Mouse (Mus musculus): ENCODE data around the gene 4930402F06Rik.

Gene 4930402F06Rik

DNA sequence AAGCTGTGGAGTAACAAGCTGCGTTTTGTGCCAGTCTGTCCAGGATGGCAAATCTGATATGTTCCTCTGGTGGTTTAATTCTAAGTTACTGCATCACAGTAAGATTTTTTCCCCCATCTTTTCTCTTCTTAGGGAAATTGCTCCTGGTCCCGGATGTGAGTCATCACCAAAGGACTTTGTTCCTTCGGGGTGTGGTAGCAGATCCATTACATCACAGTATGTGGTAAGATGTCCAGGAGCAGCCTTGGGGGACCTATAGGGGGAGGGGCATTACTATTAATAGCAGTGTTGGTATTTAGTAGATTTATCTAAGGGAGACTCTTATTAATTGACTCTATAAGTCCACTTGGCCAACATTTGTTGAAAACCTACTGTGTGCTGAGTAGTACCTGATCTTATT lies 54.4 kb downstream of the 4930402F06Rik start:
- DNase-seq (ENCODE audit: low read depth, low spot score), result no peak

DNA sequence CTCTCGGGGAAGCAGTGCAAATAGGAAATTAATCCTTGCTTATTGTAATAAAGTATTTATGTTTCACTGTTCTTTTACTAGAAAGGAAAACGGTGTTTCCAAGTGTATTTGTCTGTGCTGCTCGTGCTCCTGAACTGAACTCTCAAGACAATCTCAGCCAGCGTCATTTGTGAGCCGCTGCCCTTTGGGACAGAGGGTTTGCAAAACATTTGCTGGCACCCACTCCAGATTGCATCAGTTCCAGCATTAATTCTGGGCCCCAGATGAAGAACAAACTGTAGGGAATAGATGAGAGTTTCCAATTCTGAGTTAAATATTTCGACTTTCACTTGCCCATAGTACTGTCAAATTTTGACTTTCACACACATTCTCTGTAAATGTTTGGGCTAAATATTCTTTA lies 58.3 kb downstream of the 4930402F06Rik start:
- DNase-seq (ENCODE audit: low read depth, low spot score), result no peak

DNA sequence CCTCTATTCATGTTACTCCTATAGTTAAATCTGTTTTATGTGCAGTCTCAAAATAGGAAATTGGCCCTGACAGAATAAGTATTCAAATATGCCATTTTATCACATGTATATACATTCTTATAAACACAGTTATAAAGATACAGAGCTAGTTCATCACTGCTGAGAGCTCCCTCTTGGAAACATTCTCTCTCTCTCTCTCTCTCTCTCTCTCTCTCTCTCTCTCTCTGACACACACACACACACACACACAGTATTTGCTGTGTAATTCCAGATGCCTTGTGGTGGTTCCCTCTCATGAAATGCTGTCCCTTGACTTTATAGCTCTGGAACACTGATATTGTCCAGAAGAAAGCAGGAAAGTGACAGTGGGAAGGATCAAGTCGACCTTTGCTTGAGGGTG lies 58.9 kb downstream of the 4930402F06Rik start:
- no peak for DNase-seq (ENCODE audit: low read depth, low spot score)

DNA sequence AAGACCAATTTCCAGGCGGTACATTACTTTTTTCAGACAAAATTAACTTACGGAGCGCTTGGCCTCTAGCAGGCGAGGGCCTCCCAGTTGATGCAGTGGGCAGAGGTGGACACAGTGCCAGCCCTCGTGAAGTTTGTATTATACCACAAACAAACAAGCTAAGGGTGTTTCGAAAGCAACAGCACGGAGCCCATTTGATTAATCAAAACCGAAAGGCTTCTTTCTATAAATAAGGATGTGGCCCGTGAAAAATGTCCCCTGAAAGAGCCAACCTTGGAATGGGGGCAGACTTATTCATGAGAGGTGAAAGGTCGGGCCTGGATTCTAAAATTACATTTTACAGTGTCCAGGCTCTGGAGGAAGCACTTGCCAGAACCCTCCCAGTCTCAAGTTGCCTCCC lies 59.6 kb downstream of the 4930402F06Rik start:
- DNase-seq (ENCODE audit: low read depth, low spot score), result no peak

DNA sequence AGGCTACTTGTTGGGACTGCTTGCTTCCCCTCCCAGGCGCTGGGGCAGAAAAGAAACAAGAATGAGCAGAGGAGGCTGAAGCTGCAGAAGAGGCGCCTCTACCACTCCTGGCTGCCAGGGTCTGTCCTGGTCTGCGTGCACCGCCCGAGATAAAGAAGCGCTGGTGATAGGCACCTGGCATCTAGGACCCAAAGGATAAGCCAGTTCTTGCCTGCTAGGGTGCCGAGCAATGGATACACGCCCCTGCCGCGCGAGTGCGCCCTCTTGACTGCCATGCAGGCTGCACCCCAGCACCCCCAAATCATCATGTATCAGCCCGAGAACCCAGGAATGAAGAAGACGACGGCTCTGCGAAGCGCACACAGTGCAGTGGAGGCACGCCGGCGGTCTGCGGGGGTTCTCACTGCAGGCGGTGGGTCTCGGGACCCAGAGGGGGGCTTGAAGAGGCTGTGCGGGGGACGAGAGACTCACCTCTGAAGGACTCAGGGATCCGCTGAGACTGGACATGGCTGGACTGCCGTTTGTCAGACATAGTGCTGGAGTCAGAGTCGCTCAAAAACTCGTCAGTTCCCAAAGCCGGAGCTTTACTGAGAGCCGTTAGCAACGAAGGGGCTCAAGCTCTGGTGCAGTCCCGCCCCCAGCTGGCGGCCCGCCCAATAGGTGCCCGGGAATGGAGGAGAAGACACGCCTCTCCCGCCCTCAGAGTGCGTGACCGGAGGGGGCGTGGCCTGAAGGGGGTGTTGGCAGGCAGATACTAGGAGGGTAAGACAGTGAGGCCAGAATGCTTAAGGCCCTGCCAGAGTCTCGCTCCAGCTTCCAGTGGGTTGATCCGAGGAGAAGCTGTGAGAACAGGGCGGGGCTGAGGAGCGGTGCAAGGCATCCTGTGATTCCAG lies 60.3 kb downstream of the 4930402F06Rik start, which contains the start of gene Stom:
Gene Stom (minus strand): TSS at position 589 of the 893 bp plus-strand sequence.
- DNase-seq (ENCODE audit: low read depth, low spot score), result peak; percentile 98

DNA sequence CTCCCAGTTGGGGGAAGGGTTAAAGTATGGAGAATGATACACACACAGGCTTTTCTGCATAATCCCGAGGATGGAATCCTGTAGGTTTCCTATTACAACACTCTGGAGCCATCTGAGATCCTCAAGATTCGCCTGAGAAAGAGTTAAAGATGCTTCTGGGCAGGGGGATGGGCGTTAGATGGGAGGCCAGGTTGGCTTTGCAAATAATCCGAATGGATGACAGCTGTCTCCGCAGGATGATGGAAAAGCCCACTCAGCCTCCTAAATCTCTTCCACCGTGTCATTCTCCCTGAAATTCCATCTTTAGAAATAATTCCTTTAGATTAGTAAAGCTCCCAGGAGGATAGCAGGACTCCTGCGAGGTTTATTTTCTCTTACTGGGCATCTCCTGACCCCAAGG lies 61.4 kb downstream of the 4930402F06Rik start:
- no peak for DNase-seq (ENCODE audit: low read depth, low spot score)

DNA sequence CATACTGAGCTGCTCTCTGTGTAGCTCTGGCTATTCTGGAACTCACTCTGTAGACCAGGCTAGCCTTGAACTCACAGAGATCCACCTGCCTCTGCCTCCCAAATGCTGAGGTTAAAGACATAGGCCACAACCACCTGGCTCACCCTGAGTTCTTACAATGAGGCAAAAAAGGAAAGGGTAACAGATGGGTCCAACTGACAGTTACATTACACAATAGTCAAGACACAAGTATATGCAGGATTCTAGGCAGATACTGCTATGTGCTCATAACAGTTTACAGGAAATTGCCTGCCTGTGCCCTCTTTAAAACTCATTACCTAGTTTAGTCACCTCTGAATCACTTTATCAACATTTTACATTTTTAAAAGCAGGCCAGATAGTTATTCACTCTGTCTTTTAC lies 63.3 kb downstream of the 4930402F06Rik start:
- DNase-seq (ENCODE audit: low read depth, low spot score), result no peak

DNA sequence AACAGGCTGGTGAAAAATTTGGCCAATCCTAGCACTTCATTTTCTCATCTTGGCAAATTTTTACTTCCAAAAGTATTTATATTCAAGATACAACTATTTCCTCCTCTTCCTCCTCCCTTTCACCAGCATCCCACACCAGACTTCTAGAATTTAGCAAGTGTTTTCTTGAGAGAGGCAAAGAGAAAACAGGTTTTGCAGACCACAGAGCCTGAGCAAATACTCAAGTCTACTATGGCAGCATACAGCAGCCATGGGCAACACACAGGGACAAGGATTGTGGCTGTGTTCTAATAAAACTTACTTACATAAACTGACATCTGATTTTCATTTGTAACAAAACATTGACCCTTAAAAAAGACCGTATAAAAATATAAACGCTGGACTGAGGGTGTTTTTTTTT lies 65.8 kb downstream of the 4930402F06Rik start:
- DNase-seq (ENCODE audit: low read depth, low spot score), result no peak

DNA sequence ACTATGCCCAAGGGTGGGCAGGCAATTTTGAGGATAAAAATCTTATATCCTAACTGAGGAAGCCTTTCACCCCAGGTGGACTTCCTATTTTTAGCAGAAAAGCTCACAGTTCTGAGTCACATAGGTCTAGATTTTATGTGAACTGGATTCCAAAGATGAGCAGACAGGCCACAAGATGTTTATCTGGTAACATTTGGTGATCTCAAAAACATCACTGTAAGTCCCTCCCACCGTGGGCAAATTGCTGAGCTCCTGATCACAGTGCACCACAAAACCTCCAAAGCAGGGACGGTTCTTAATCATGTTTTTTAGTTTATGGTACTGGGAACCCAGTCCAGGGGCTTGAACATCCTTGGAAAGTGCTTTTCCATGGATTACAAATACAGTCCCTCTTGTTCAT lies 67.9 kb downstream of the 4930402F06Rik start:
- DNase-seq (ENCODE audit: low read depth, low spot score), result no peak

DNA sequence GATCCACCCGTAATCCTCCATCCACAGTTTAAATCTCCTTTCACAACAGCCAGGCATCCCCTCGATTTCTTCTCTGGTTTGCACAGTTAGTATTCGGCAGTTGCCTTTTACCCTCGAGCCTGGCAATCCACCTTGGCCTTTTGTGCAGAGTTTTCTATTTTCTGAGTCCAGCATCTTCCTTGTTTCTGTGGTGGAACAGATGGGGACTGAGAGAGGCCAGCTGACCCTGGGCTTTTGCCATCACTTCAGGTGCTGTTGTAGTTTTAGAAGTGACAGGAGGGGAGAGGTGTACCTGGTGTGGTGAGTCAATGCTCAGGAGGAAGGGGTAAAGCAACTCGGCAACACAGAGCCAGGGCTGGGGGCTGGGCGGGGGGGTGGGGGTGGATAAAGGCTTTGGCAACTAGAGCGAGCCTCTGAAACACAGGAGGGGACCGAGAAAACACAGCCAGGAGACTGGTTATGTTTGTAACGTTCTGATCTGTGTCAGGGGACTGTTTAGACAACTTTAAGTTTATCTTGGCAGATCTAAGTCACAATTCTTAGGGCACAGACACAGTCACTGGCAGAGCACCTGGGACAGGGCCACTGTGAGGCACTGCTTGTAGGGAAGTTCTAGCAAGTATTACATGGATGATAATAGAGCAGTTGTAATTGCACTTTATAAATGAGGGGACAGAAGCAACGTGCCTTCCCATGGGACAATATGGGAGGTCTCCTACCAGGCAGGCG lies 68.7 kb downstream of the 4930402F06Rik start:
- DNase-seq (ENCODE audit: low read depth, low spot score), result no peak

DNA sequence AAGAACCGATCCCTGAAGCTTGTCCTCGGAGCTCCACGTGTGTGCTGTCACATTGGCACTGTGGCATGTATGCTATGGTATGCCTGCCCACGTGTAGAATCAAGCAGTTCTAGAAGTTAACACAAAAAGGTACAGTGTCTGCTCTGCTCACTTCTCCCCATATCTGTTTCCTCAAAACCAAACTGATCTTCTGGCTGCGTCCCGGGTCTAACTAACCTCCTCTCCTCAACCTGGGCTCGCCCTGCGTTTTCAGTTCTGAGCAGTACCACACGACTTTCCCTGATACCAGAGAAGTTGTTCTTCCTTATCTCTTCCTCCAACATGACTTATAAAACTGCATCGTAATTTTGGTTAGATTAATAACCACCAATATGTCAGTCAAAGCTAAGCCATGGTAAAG lies 69.4 kb downstream of the 4930402F06Rik start:
- no peak for DNase-seq (ENCODE audit: low read depth, low spot score)

DNA sequence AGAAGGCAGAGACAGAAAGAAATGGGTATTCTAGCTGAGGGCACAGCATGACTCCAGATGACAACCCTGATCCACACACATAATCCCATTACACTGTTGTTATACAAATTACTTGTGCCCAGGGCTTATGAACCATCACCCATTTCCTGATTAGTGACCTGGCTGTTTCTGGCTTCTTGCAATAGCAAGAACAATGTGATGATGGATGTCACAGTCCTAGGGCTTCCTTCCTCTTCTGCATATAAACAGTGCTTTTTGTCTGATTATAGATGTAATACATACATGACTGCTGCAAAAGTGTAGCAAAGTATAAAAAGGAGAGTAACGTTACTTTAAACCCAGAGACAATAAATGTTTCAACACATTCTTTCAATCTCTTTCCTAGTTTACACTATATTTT lies 70.0 kb downstream of the 4930402F06Rik start:
- DNase-seq (ENCODE audit: low read depth, low spot score), result no peak

DNA sequence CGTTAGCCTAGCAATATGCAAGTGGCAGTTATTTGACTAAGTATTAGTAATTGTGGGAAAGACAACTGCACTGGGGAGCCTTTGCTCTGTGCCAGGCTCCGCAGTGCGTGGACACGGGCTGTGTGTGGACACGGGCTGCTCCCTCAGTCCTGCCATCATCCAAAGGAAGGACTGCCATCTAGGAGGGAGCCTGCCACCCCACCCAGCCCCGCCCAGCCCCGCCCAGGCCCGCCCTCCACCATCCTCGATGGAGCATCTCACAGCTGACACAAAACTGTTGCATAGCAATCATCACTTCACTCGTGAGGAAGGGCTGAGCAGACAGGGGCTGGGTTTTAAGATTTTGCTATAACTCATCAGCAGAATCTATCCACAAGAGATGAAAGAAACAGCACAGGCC lies 71.0 kb downstream of the 4930402F06Rik start:
- no peak for DNase-seq (ENCODE audit: low read depth, low spot score)
